Mouse (Mus musculus) intestine, embryonic 14.5 days (tissue): Measurements from ENCODE around the gene Ccdc43. TPM values are rescaled to one million over a fixed set of nuclear protein-coding genes. Genes with fewer than 3 reads are reported as not detected.

Source experiments
- ATAC-seq: fragments of 200-750 bp; cut with Nextera tagmentation; replicated peaks from 2 replicates; pipeline ENCODE4 v1.8.0; 2017; ENCODE audit warnings: low read depth, moderate number of reproducible peaks, moderate TSS enrichment, moderate library complexity; ENCODE audit not compliant: low FRiP score, low TSS enrichment
- DNase-seq: peaks from one replicate; pipeline ENCODE4 v3.0.0-alpha.2; 2018; ENCODE audit warnings: low spot score
- H3K27ac ChIP-seq: fragments of 300-500 bp; sonication (generic); 2 replicates; pipeline ENCODE4 v1.5.1; 2014; ENCODE audit warnings: low read depth, mild to moderate bottlenecking, control low read depth
- H3K27me3 ChIP-seq: fragments of 300-500 bp; sonication (generic); replicated peaks from 2 replicates; pipeline ENCODE4 v1.6.1; 2014; ENCODE audit warnings: low read length, control low read depth; ENCODE audit not compliant: control insufficient read depth, insufficient read depth
- H3K36me3 ChIP-seq: fragments of 300-500 bp; sonication (generic); 2 replicates; pipeline ENCODE4 v1.6.1; 2014; ENCODE audit warnings: low read length, control low read depth; ENCODE audit not compliant: control insufficient read depth, insufficient read depth
- H3K4me1 ChIP-seq: fragments of 300-500 bp; sonication (generic); replicated peaks from 2 replicates; pipeline ENCODE4 v1.6.1; 2014; ENCODE audit warnings: low read length, control low read depth, mixed read lengths; ENCODE audit not compliant: control insufficient read depth, insufficient read depth
- H3K4me2 ChIP-seq: fragments of 300-500 bp; sonication (generic); 2 replicates; pipeline ENCODE4 v1.6.1; 2014; ENCODE audit warnings: low read length
- H3K4me3 ChIP-seq: fragments of 300-500 bp; sonication (generic); 2 replicates; pipeline ENCODE4 v1.5.1; 2014; ENCODE audit warnings: low read depth, low read length, control low read depth, mixed read lengths
- H3K9ac ChIP-seq: fragments of 300-500 bp; sonication (generic); 2 replicates; pipeline ENCODE4 v1.6.1; 2014; ENCODE audit warnings: mild to moderate bottlenecking, low read length
- H3K9me3 ChIP-seq: fragments of 300-500 bp; sonication (generic); 2 replicates; pipeline ENCODE4 v1.6.1; 2016; ENCODE audit warnings: low read length, control low read depth; ENCODE audit not compliant: control insufficient read depth
- WGBS: fragments of 180-500 bp; shearing (Covaris S2); extraction: QIAGEN DNeasy Blood & Tissue Kit; methylation state at CpG from one replicate; pipeline ENCODE4 v1.1.7; 2014; 5-methylcytosine and 5-hydroxymethylcytosine counted together
- polyA plus RNA-seq: library from polyadenylated mRNA; unstranded; fragments of >200 nt; fragmentation: Nextera tagmentation; extraction: Ambion mirVana; gene quantifications from 2 replicates; pipeline ENCODE4 v1.2.1, GENCODE M21; 2014

Gene Ccdc43
- polyA plus RNA-seq, 1 experiment from 2014 or later, result 43.6 TPM

- Histone ChIP-seq H3K27ac (no peak overlapping the region), H3K27me3 (no peaks in the 10 kb centered on the region), H3K9me3 (no peaks in the 10 kb centered on the region), H3K4me2 (no peak overlapping the region), H3K36me3 (no peaks in the 10 kb centered on the region), H3K4me3 (no peak overlapping the region), H3K4me1 (peaks cover 5% of the 10 kb centered on the region; the same call in 1 of the 2 replicates), H3K9ac (no peak overlapping the region)
- WGBS, result 9% methylated on average over 4 of the region's 4 CpGs
- DNase-seq (peak; percentile 56), ATAC-seq (no peak; the same call in 1 of the 2 replicates)
Measured at GRCm38 (mm10) chr11:102656326-102656926, 41.2 kb downstream of the Ccdc43 start.

- H3K36me3 ChIP-seq, result no peaks in the 10 kb centered on the region
- no peak overlapping the region for H3K27ac ChIP-seq
- H3K27me3 ChIP-seq, result no peaks in the 10 kb centered on the region
- WGBS, result 31% methylated on average over 8 of the region's 8 CpGs
- no peak overlapping the region for H3K4me3 ChIP-seq
- ATAC-seq, result no peak
- H3K9ac ChIP-seq, result no peak overlapping the region
- peak; percentile 48 for DNase-seq
- no peaks in the 10 kb centered on the region for H3K9me3 ChIP-seq
- H3K4me1 ChIP-seq, result peaks cover 5% of the 10 kb centered on the region; the same call in 1 of the 2 replicates
- no peak overlapping the region for H3K4me2 ChIP-seq
Measured at GRCm38 (mm10) chr11:102655888-102656287, 41.7 kb downstream of the Ccdc43 start.

GRCm38 (mm10) chr11:102652844-102653243 lies 44.7 kb downstream of the Ccdc43 start:
- WGBS, result 77% methylated on average over 3 of the region's 3 CpGs
- DNase-seq, result peak; percentile 54
- ATAC-seq, result no peak

GRCm38 (mm10) chr11:102651381-102651780 lies 46.2 kb downstream of the Ccdc43 start:
- Histone ChIP-seq H3K9me3 (no peaks in the 10 kb centered on the region), H3K9ac (no peak overlapping the region), H3K36me3 (no peaks in the 10 kb centered on the region), H3K4me3 (0 out of 2 replicates have a peak overlapping the region, but pooled peaks have one; percentile 1), H3K4me2 (0 out of 2 replicates have a peak overlapping the region, but pooled peaks have one; percentile 11), H3K27me3 (no peaks in the 10 kb centered on the region), H3K27ac (no peak overlapping the region), H3K4me1 (peaks cover 8% of the 10 kb centered on the region; the same call in 1 of the 2 replicates)
- ATAC-seq, result 0 out of 2 replicates have a peak, but pooled peaks have one; percentile 21
- DNase-seq, result peak; percentile 89
- 6% methylated on average over 9 of the region's 9 CpGs for WGBS

More at GRCm38 (mm10) chr11:102652844-102653243, 44.7 kb downstream of the Ccdc43 start:
- H3K9ac ChIP-seq, result no peak overlapping the region
- H3K4me2 ChIP-seq, result no peak overlapping the region
- H3K27me3 ChIP-seq, result no peaks in the 10 kb centered on the region
- peaks cover 5% of the 10 kb centered on the region; the same call in 1 of the 2 replicates for H3K4me1 ChIP-seq
- H3K27ac ChIP-seq, result no peak overlapping the region
- no peaks in the 10 kb centered on the region for H3K36me3 ChIP-seq
- no peaks in the 10 kb centered on the region for H3K9me3 ChIP-seq
- H3K4me3 ChIP-seq, result no peak overlapping the region

- peaks cover 7% of the 10 kb centered on the region; the same call in 1 of the 2 replicates for H3K4me1 ChIP-seq
- no peak overlapping the region for H3K27ac ChIP-seq
- H3K36me3 ChIP-seq, result no peaks in the 10 kb centered on the region
- no peak overlapping the region for H3K4me3 ChIP-seq
- no peaks in the 10 kb centered on the region for H3K27me3 ChIP-seq
- H3K9me3 ChIP-seq, result no peaks in the 10 kb centered on the region
- no peak for DNase-seq
- H3K4me2 ChIP-seq, result no peak overlapping the region
- 72% methylated on average over 12 of the region's 12 CpGs for WGBS
- no peak for ATAC-seq
- no peak overlapping the region for H3K9ac ChIP-seq
Measured at GRCm38 (mm10) chr11:102647885-102648284, 49.7 kb downstream of the Ccdc43 start.

GRCm38 (mm10) chr11:102646226-102646625 lies 51.4 kb downstream of the Ccdc43 start:
- no peak for ATAC-seq

GRCm38 (mm10) chr11:102643891-102644382 lies 53.6 kb downstream of the Ccdc43 start:
- ATAC-seq (peak; percentile 60), DNase-seq (no peak)
- no peaks in the 10 kb centered on the region for H3K9me3 ChIP-seq
- H3K36me3 ChIP-seq, result no peaks in the 10 kb centered on the region
- H3K4me2 ChIP-seq, result no peak overlapping the region
- H3K4me1 ChIP-seq, result peaks cover 7% of the 10 kb centered on the region; the same call in 1 of the 2 replicates
- no peak overlapping the region for H3K4me3 ChIP-seq
- H3K27ac ChIP-seq, result 0 out of 2 replicates have a peak overlapping the region, but pooled peaks have one; percentile 1
- WGBS, result 35% methylated on average over 10 of the region's 10 CpGs
- H3K9ac ChIP-seq, result no peak overlapping the region
- H3K27me3 ChIP-seq, result no peaks in the 10 kb centered on the region

More at GRCm38 (mm10) chr11:102646226-102646625, 51.4 kb downstream of the Ccdc43 start:
- DNase-seq, result no peak
- Histone ChIP-seq H3K27me3 (no peaks in the 10 kb centered on the region), H3K36me3 (no peaks in the 10 kb centered on the region), H3K4me1 (peaks cover 7% of the 10 kb centered on the region; the same call in 1 of the 2 replicates), H3K4me3 (no peak overlapping the region), H3K4me2 (no peak overlapping the region), H3K9me3 (no peaks in the 10 kb centered on the region), H3K27ac (peak overlapping the region; percentile 27; the same call in 1 of the 2 replicates), H3K9ac (no peak overlapping the region)
- WGBS, result 68% methylated on average over 13 of the region's 13 CpGs

- H3K4me2 ChIP-seq, result no peak overlapping the region
- H3K9ac ChIP-seq, result no peak overlapping the region
- no peaks in the 10 kb centered on the region for H3K36me3 ChIP-seq
- H3K27me3 ChIP-seq, result no peaks in the 10 kb centered on the region
- no peak for DNase-seq
- 50% methylated on average over 12 of the region's 12 CpGs for WGBS
- H3K27ac ChIP-seq, result no peak overlapping the region
- H3K9me3 ChIP-seq, result no peaks in the 10 kb centered on the region
- ATAC-seq, result no peak
- no peak overlapping the region for H3K4me3 ChIP-seq
- peaks cover 13% of the 10 kb centered on the region for H3K4me1 ChIP-seq
Measured at GRCm38 (mm10) chr11:102636887-102637286, 60.7 kb downstream of the Ccdc43 start.
